Mouse (Mus musculus) liver, postnatal 0 days (tissue): ENCODE results near the gene Glp2r. TPM values are rescaled to one million over a fixed set of nuclear protein-coding genes. Genes with fewer than 3 reads are reported as not detected.

Source experiments
- ATAC-seq: fragments of 200-750 bp; cut with Nextera tagmentation; 2 replicates; pipeline ENCODE4 v1.8.0; 2017; ENCODE audit warnings: mild to moderate bottlenecking, moderate library complexity
- DNase-seq: peaks from one replicate; pipeline ENCODE4 v3.0.0-alpha.2; 2016
- H3K27ac ChIP-seq: fragments of 300-500 bp; sonication (generic); 2 replicates; pipeline ENCODE4 v1.5.1; 2014; ENCODE audit warnings: antibody characterized with exemption, moderate library complexity, mild to moderate bottlenecking, low read depth
- H3K27me3 ChIP-seq: fragments of 300-500 bp; sonication (generic); 2 replicates; pipeline ENCODE4 v1.6.1; 2014; ENCODE audit warnings: low read length, control low read depth, mixed read lengths; ENCODE audit not compliant: insufficient read depth
- H3K36me3 ChIP-seq: fragments of 300-500 bp; sonication (generic); replicated peaks from 2 replicates; pipeline ENCODE4 v1.6.1; 2014; ENCODE audit warnings: mild to moderate bottlenecking, control low read depth, low read length, moderate library complexity, mixed read lengths; ENCODE audit not compliant: insufficient read depth
- H3K4me1 ChIP-seq: fragments of 300-500 bp; sonication (generic); 2 replicates; pipeline ENCODE4 v1.6.1; 2014; ENCODE audit warnings: antibody characterized with exemption, mild to moderate bottlenecking, control low read depth; ENCODE audit not compliant: insufficient read depth
- H3K4me2 ChIP-seq: fragments of 300-500 bp; sonication (generic); 2 replicates; pipeline ENCODE4 v1.6.1; 2014; ENCODE audit warnings: low read depth, mild to moderate bottlenecking, low read length, moderate library complexity, mixed read lengths
- H3K4me3 ChIP-seq: fragments of 300-500 bp; sonication (generic); 2 replicates; pipeline ENCODE4 v1.5.1; 2014; ENCODE audit warnings: low read depth, low read length
- H3K9ac ChIP-seq: fragments of 300-500 bp; sonication (generic); replicated peaks from 2 replicates; pipeline ENCODE4 v1.6.1; 2014; ENCODE audit warnings: mild to moderate bottlenecking, moderate library complexity
- H3K9me3 ChIP-seq: fragments of 300-500 bp; sonication (generic); 2 replicates; pipeline ENCODE4 v1.6.1; 2016; ENCODE audit warnings: mild to moderate bottlenecking, control low read depth, low read length, mixed read lengths
- CTCF ChIP-seq: sonication (generic); IDR thresholded peaks from 2 replicates; pipeline ENCODE4 v1.5.1; 2016; ENCODE audit warnings: antibody characterized with exemption, low read depth
- EP300 ChIP-seq: IDR thresholded peaks from 2 replicates; pipeline ENCODE4 v1.6.1; 2016; ENCODE audit warnings: antibody characterized with exemption, low read depth, mild to moderate bottlenecking
- WGBS: fragments of 180-500 bp; shearing (Covaris S2); extraction: QIAGEN DNeasy Blood & Tissue Kit; methylation state at CpG from one replicate; pipeline ENCODE4 v1.1.7; 2014; ENCODE audit not compliant: insufficient replicate concordance; 5-methylcytosine and 5-hydroxymethylcytosine counted together
- polyA plus RNA-seq: library from polyadenylated mRNA; unstranded; fragments of >200 nt; fragmentation: Nextera tagmentation; extraction: Ambion mirVana; gene quantifications from 2 replicates; pipeline ENCODE4 v1.2.1, GENCODE M21; 2015

Glp2r gene
- polyA plus RNA-seq: 0.02 TPM in 1 of 2 replicates, not detected in the other

DNA sequence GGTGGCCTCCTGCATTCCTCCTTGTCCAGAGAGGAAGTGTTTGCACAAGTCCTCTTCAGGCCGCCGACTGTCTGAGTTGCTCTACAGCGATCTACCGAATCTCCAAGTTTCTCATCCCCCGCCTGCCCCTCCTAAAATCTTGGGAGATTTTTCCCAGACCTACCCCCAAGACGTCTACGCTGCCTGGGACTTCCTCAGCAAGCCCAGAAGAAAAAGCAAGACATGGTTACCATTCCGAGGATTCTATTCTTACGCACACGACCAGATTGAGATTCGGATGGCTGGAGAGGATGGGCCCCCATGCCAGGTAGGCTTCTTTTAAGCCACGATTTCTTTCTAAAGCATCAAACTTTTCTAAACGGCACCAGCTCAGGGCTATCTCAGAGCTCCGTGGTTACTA lies at the start of gene Glp2r:
Gene Glp2r (minus strand): TSS at position 101 of the 400 bp plus-strand sequence.
- H3K9me3 ChIP-seq: no peaks in the 10 kb centered on the region
- 69% methylated on average over 14 of the region's 14 CpGs for WGBS
- H3K4me3 ChIP-seq: no peak within 1 kb of the TSS
- H3K27ac ChIP-seq: no peak within 1 kb of the TSS
- H3K4me1 ChIP-seq: no peaks in the 10 kb centered on the region
- no peak for ATAC-seq
- TF ChIP-seq EP300 (no peak), CTCF (no peak)
- no peaks in the 10 kb centered on the region for H3K36me3 ChIP-seq
- no peak within 1 kb of the TSS for H3K9ac ChIP-seq
- DNase-seq: no peak
- no peaks in the 10 kb centered on the region for H3K27me3 ChIP-seq
- no peak within 1 kb of the TSS for H3K4me2 ChIP-seq

DNA sequence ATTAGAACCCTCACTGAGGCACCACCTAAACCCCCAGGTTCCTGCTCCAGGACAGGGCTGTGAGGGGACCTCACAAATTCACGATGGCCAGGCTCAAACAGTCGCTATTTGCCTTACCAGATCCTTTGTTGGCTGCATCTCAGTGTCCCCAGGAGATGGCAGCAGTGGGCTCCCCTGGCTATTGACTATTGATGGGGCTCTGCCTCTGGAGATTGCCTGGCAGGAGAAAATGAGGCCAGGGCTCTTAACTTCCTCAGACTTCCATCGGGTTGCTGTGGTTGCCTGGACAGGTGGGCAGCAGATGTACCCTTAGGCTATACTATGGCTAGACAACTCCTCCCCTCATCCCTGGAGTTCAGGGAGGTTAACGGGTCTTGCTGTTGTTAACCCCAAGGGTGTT lies 49.3 kb upstream of the Glp2r start:
- Histone ChIP-seq H3K4me3 (no peak overlapping the region), H3K4me1 (no peaks in the 10 kb centered on the region), H3K9me3 (no peaks in the 10 kb centered on the region), H3K4me2 (no peak overlapping the region), H3K36me3 (no peaks in the 10 kb centered on the region), H3K27me3 (0 out of 2 replicates have a peak, but pooled peaks cover 4% of the 10 kb centered on the region), H3K27ac (no peak overlapping the region), H3K9ac (no peak overlapping the region)
- 18% methylated on average over 4 of the region's 4 CpGs for WGBS
- DNase-seq (peak; percentile 34), ATAC-seq (no peak)
- no peak for TF ChIP-seq EP300
- TF ChIP-seq CTCF: peak; percentile 59

DNA sequence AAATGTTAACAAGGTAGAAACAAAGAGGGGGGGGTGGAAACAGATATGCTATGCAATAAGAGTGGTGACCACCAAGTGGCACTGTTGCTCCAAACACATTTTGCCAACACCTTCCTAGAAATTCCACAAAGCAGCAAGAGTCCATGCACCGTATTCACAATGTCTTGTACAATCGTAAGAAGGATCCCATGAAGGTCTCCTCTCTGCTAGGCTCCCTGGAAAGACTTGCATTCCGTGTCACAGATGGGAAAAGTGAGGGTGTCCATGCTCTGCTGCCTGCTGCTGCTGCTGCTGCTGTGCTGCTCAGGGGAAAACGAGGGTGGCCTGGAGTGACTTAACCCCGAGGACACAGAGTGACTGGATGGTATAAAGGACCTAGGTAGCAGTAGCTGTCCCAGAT lies 48.7 kb upstream of the Glp2r start:
- no peaks in the 10 kb centered on the region for H3K36me3 ChIP-seq
- DNase-seq (no peak), ATAC-seq (no peak)
- H3K27ac ChIP-seq: no peak overlapping the region
- H3K27me3 ChIP-seq: 0 out of 2 replicates have a peak, but pooled peaks cover 4% of the 10 kb centered on the region
- no peak overlapping the region for H3K4me3 ChIP-seq
- H3K4me1 ChIP-seq: no peaks in the 10 kb centered on the region
- no peak overlapping the region for H3K9ac ChIP-seq
- H3K9me3 ChIP-seq: no peaks in the 10 kb centered on the region
- WGBS: 14% methylated on average over 5 of the region's 5 CpGs
- no peak overlapping the region for H3K4me2 ChIP-seq
- TF ChIP-seq EP300: no peak
- peak; percentile 48 for TF ChIP-seq CTCF

DNA sequence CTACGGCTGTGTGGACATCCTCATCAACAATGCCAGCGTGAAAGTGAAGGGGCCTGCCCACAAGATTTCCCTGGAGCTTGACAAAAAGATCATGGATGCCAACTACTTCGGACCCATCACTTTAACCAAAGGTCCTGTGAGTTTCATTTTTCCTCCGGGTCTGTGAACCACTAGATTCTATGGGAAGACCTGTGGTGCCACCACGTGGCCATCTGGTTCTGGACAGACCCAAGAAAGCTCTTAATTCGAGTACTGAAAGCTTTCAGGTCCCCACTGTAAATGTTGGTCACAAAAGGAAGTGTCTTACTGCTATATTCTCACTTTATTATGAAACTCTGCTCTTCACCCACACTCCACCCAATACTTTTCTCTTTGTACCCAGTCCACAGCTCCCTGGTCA lies 40.6 kb upstream of the Glp2r start:
- Histone ChIP-seq H3K4me1 (no peaks in the 10 kb centered on the region), H3K36me3 (no peaks in the 10 kb centered on the region), H3K27me3 (no peaks in the 10 kb centered on the region), H3K9me3 (no peaks in the 10 kb centered on the region), H3K9ac (no peak overlapping the region), H3K4me2 (no peak overlapping the region), H3K27ac (no peak overlapping the region), H3K4me3 (no peak overlapping the region)
- TF ChIP-seq CTCF: no peak
- TF ChIP-seq EP300: no peak
- WGBS: 60% methylated on average over 6 of the region's 6 CpGs
- no peak for ATAC-seq
- DNase-seq: no peak

DNA sequence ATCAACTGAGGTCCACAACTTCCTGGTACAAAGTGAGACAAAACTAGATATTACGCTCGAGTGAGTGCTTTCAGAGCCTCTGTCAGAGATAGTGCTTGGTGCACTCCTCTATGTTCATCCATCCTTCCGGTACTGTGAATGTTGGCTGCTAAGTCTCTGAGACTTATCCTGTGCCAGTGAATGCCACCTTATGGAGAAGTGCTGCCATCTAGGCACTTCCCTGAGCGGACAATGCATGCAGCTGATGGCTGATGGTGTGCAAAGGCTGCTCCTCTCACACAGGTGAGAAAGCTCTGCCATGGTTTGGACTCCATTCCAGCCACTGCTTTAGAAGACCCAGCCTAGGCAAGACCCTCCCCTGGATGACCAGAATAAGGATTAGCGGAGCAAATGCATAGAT lies 37.1 kb upstream of the Glp2r start:
- Histone ChIP-seq H3K4me2 (no peak overlapping the region), H3K4me1 (no peaks in the 10 kb centered on the region), H3K27me3 (no peaks in the 10 kb centered on the region), H3K27ac (no peak overlapping the region), H3K36me3 (no peaks in the 10 kb centered on the region), H3K4me3 (no peak overlapping the region), H3K9ac (no peak overlapping the region), H3K9me3 (no peaks in the 10 kb centered on the region)
- no peak for ATAC-seq
- DNase-seq: no peak
- TF ChIP-seq CTCF (no peak), EP300 (no peak)
- 72% methylated on average over 5 of the region's 5 CpGs for WGBS

DNA sequence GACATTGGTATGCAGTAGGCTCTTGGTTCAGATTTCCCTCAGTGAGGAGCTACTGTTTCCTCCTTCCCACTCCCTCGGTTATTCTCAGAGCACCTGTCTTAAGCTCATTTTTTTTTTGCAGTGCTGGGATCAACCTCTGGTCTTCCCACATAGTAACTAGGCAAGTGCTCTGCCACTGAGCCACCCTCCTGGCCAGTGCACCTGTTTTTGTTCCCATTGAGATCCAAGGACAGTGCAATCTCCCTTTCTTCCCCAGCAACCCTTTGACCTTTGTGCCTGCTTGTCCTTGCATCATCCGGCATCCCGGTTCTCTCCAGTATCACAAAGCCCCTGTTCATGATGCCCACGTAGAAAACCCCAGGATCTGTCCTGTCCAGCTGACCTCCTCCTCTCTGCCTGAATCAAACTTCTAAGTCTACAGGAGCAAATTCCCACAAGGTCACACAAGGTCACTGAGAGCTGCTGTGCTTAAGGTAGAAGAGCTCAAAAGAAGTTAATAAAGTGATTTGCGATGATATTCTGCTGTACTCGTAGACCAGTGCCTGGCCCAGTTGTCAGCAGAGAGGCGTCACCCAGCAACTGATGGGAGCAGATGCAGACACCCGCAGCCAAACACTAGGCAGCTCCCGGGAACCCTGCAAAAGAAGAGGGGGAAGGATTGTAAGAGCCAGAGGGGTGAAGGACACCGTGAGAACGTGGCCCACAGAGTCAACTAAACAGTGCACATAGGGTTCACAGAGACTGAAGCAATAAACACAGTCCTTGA lies 36.1 kb upstream of the Glp2r start:
- TF ChIP-seq EP300: no peak
- no peak for TF ChIP-seq CTCF
- DNase-seq (no peak), ATAC-seq (no peak)
- Histone ChIP-seq H3K9me3 (no peaks in the 10 kb centered on the region), H3K4me2 (no peak overlapping the region), H3K27ac (no peak overlapping the region), H3K27me3 (no peaks in the 10 kb centered on the region), H3K4me3 (no peak overlapping the region), H3K4me1 (no peaks in the 10 kb centered on the region), H3K9ac (no peak overlapping the region), H3K36me3 (no peaks in the 10 kb centered on the region)
- 74% methylated on average over 11 of the region's 11 CpGs for WGBS
